Mouse (Mus musculus): ENCODE data around the gene Svopl.

The Svopl gene

GRCm38 (mm10) chr6:38031924-38032540 lies 14.8 kb downstream of the Svopl start:
- peak; percentile 76 for DNase-seq (ENCODE audit: low read depth, low spot score)

- DNase-seq (ENCODE audit: low read depth, low spot score), result no peak
Observed at GRCm38 (mm10) chr6:38028205-38028604, 18.6 kb downstream of the Svopl start.

GRCm38 (mm10) chr6:38027771-38028170 lies 19.0 kb downstream of the Svopl start:
- no peak for DNase-seq (ENCODE audit: low read depth, low spot score)

DNA sequence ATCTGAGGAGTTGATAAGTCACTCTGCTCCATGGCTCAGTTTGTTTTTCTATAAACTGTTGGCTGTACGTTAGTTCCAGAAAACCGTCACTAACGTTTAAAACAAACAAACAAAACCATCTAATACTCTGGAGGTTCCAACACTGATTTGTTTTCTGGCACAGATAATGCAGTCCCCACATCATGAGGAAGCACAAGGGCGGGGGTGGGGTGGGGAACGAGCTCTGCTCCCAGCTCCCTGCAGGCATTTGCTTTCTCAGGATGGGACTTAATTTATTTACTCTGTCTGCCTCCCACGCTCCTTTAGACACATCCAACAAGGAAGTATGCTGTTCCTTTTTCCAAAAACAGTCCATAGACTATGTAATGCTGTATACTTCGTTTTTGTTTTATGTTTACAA lies 23.5 kb downstream of the Svopl start:
- peak; percentile 55 for DNase-seq (ENCODE audit: low read depth, low spot score)

GRCm38 (mm10) chr6:38021406-38021805 lies 25.4 kb downstream of the Svopl start:
- DNase-seq (ENCODE audit: low read depth, low spot score), result no peak

- no peak for DNase-seq (ENCODE audit: low read depth, low spot score)
Observed at GRCm38 (mm10) chr6:38012829-38013228, 34.0 kb downstream of the Svopl start.

DNA sequence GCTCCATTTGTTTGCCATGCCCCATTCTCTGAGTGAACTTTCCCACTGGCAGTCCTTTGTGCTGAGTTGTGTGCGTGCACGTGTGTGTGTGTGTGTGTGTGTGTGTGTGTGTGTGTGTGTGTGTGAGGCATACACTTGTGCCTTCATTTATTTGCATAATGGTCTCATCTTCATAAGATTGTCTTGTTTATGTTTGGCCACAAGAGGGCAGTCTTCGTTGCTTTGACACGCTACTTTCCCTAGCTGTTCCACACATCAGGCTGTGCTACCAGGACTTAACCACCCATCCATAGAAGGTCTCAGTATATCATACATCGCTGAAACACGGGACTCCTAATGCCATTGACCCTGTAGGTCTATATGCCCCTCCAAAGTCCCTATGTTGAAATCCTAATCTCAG lies 39.3 kb downstream of the Svopl start:
- DNase-seq (ENCODE audit: low read depth, low spot score), result peak; percentile 88

GRCm38 (mm10) chr6:37967386-37967785 lies 79.4 kb downstream of the Svopl start:
- no peak for DNase-seq (ENCODE audit: low read depth, low spot score)

GRCm38 (mm10) chr6:37951306-37951705 lies 95.5 kb downstream of the Svopl start:
- DNase-seq (ENCODE audit: low read depth, low spot score), result no peak

DNA sequence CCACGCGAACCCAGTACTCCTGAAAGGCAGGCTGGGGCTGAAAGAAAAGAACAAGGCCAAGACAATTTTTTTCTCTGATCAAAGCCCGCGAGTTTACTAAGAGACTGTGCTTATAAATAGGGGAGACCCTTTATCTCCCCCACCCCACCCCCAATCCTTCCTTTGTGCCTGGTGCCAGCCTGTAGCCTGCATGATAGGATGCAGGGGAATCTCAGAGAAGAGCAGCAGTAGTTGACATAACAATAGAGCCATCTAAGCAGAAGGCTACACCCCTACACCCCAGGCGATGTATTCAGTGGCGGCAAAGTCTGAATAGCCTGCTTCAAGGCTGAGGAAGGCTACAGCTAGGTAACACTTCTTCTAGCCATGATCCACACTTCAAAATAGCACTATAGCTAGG lies 110.3 kb downstream of the Svopl start:
- no peak for DNase-seq (ENCODE audit: low read depth, low spot score)
